In genomic region chr2:178691865-178692228, GRCm38 (mm10) we compare ENCODE assay signal across 15 mouse cellular contexts.
DNase-seq lines count a peak whose midpoint lies in the region; ATAC-seq and TF ChIP-seq lines count a peak whose summit lies in the region.
"Had no signal": no experiment of that assay in that cellular context is flagged by ENCODE, and none has a peak within 500 bp of the region (broad histone marks: within the 10 kb centered on the region; RNA-seq: fewer than 3 reads in every experiment).

No protein-coding gene starts in this region.

- peak; percentile 29; the same call in 1 of the 2 replicates for ATAC-seq in embryonic facial prominence, embryonic 12.5 days (ENCODE audit: insufficient number of reproducible peaks, insufficient read depth, low FRiP score, low TSS enrichment)
- peak; percentile 25 for ATAC-seq in lung, embryonic 14.5 days (ENCODE audit: insufficient read depth)
- peak; percentile 5; the same call in 1 of the 2 replicates for ATAC-seq in limb, embryonic 11.5 days (ENCODE audit: insufficient number of reproducible peaks, low FRiP score, low TSS enrichment, low read depth)
- ATAC-seq in megakaryocyte-erythroid progenitor cell, adult 5-6 weeks (replicated peaks; ENCODE audit: low FRiP score, low TSS enrichment, poor library complexity, severe bottlenecking), result 0 out of 2 replicates have a peak, but pooled peaks have one; percentile 10
- ATAC-seq: CD4-positive, CD25-positive, alpha-beta regulatory T cell, adult 4 months; inflammation-experienced regulatory T-cells, adult 6 months had no signal

- WGBS in embryonic facial prominence, embryonic 12.5 days, result 78% methylated on average over 4 of the region's 4 CpGs
- WGBS in embryonic facial prominence, embryonic 10.5 days, result 85% methylated on average over 4 of the region's 4 CpGs
- 81% methylated on average over 4 of the region's 4 CpGs for WGBS in lung, embryonic 14.5 days
- 78% methylated on average over 4 of the region's 4 CpGs for WGBS in limb, embryonic 11.5 days

- H3K27ac ChIP-seq in embryonic facial prominence, embryonic 12.5 days, result 0 out of 2 replicates have a peak overlapping the region, but pooled peaks have one; percentile 36
- H3K27ac ChIP-seq in embryonic facial prominence, embryonic 10.5 days (replicated peaks), result no peak overlapping the region
- peak overlapping the region; percentile 50; the same call in 1 of the 2 replicates for H3K27ac ChIP-seq in lung, embryonic 14.5 days (ENCODE audit: low read depth)
- H3K27ac ChIP-seq in limb, embryonic 11.5 days (replicated peaks; ENCODE audit: low read depth, low read length), result no peak overlapping the region
- H3K27ac ChIP-seq: hindbrain, embryonic 10.5 days; kidney, embryonic 15.5 days; neural tube, embryonic 12.5 days had no signal

- H3K4me2 ChIP-seq in embryonic facial prominence, embryonic 12.5 days (replicated peaks), result no peak overlapping the region
- no peak overlapping the region for H3K4me2 ChIP-seq in lung, embryonic 14.5 days
- no peak overlapping the region for H3K4me2 ChIP-seq in limb, embryonic 11.5 days (ENCODE audit: low read depth, severe bottlenecking)
- H3K4me2 ChIP-seq: kidney, embryonic 15.5 days; neural tube, embryonic 12.5 days had no signal

- H3K9ac ChIP-seq in embryonic facial prominence, embryonic 12.5 days, result no peak overlapping the region
- no peak overlapping the region for H3K9ac ChIP-seq in lung, embryonic 14.5 days
- no peak overlapping the region for H3K9ac ChIP-seq in limb, embryonic 11.5 days (ENCODE audit: low read length)
- H3K9ac ChIP-seq: kidney, embryonic 15.5 days; neural tube, embryonic 12.5 days had no signal

- H3K9me3 ChIP-seq in embryonic facial prominence, embryonic 12.5 days, result no peaks in the 10 kb centered on the region
- H3K9me3 ChIP-seq in embryonic facial prominence, embryonic 10.5 days, result no peaks in the 10 kb centered on the region
- H3K9me3 ChIP-seq in lung, embryonic 14.5 days (ENCODE audit: low read depth, low read length), result no peaks in the 10 kb centered on the region
- no peaks in the 10 kb centered on the region for H3K9me3 ChIP-seq in limb, embryonic 11.5 days (ENCODE audit: control insufficient read depth, low read length)
- H3K9me3 ChIP-seq: hindbrain, embryonic 10.5 days; kidney, embryonic 15.5 days; neural tube, embryonic 12.5 days had no signal

- H3K4me3 ChIP-seq in embryonic facial prominence, embryonic 12.5 days, result no peak overlapping the region
- no peak overlapping the region for H3K4me3 ChIP-seq in embryonic facial prominence, embryonic 10.5 days
- H3K4me3 ChIP-seq in lung, embryonic 14.5 days (ENCODE audit: low read depth, low read length), result no peak overlapping the region
- no peak overlapping the region for H3K4me3 ChIP-seq in limb, embryonic 11.5 days (ENCODE audit: low read depth, low read length)
- H3K4me3 ChIP-seq: hindbrain, embryonic 10.5 days; kidney, embryonic 15.5 days; neural tube, embryonic 12.5 days had no signal

- H3K27me3 ChIP-seq in embryonic facial prominence, embryonic 12.5 days, result no peaks in the 10 kb centered on the region
- no peaks in the 10 kb centered on the region for H3K27me3 ChIP-seq in embryonic facial prominence, embryonic 10.5 days (replicated peaks; ENCODE audit: low read depth, poor library complexity, severe bottlenecking)
- H3K27me3 ChIP-seq in lung, embryonic 14.5 days (ENCODE audit: insufficient read depth, low read length), result no peaks in the 10 kb centered on the region
- H3K27me3 ChIP-seq in limb, embryonic 11.5 days (ENCODE audit: control insufficient read depth, insufficient read depth, low read length), result no peaks in the 10 kb centered on the region
- H3K27me3 ChIP-seq: kidney, embryonic 15.5 days; neural tube, embryonic 12.5 days had no signal

- peaks cover 15% of the 10 kb centered on the region for H3K4me1 ChIP-seq in embryonic facial prominence, embryonic 12.5 days
- H3K4me1 ChIP-seq in embryonic facial prominence, embryonic 10.5 days, result peaks cover 37% of the 10 kb centered on the region
- H3K4me1 ChIP-seq in lung, embryonic 14.5 days (ENCODE audit: insufficient read depth), result no peaks in the 10 kb centered on the region
- 0 out of 2 replicates have a peak, but pooled peaks cover 6% of the 10 kb centered on the region for H3K4me1 ChIP-seq in limb, embryonic 11.5 days (ENCODE audit: control insufficient read depth, insufficient read depth, low read length)
- H3K4me1 ChIP-seq: neural tube, embryonic 12.5 days had no signal

- no peaks in the 10 kb centered on the region for H3K36me3 ChIP-seq in embryonic facial prominence, embryonic 12.5 days
- no peaks in the 10 kb centered on the region for H3K36me3 ChIP-seq in embryonic facial prominence, embryonic 10.5 days (replicated peaks)
- H3K36me3 ChIP-seq in lung, embryonic 14.5 days (ENCODE audit: insufficient read depth), result no peaks in the 10 kb centered on the region
- no peaks in the 10 kb centered on the region for H3K36me3 ChIP-seq in limb, embryonic 11.5 days (ENCODE audit: control insufficient read depth, insufficient read depth, low read length)
- H3K36me3 ChIP-seq: G1E; hindbrain, embryonic 10.5 days; kidney, embryonic 15.5 days; neural tube, embryonic 12.5 days had no signal

- no peak for TF ChIP-seq CTCF in lung, embryonic 14.5 days (IDR thresholded peaks at IDR 0.05; ENCODE audit: low read depth)

- no peak for DNase-seq in embryonic facial prominence, embryonic 10.5 days (ENCODE audit: low spot score)
- DNase-seq in lung, embryonic 14.5 days, result no peak
- DNase-seq in lung, postnatal 25 days (ENCODE audit: low spot score), result no peak
- no peak for DNase-seq in limb, embryonic 11.5 days (ENCODE audit: low spot score)
- no peak for DNase-seq in adipocyte (ENCODE audit: low spot score)
- no peak for DNase-seq in ovary, postnatal 10 days (ENCODE audit: low spot score)
- DNase-seq: cerebellum, postnatal 14 days had no signal

Comparison
In these comparisons a context has a peak if more than half of its experiments do, and no peak if none do; other contexts are left out.
1. H3K27ac ChIP-seq: peak in embryonic facial prominence, embryonic 12.5 days (single experiment) and lung, embryonic 14.5 days (single experiment); none in embryonic facial prominence, embryonic 10.5 days (single experiment) and limb, embryonic 11.5 days (single experiment).
2. Peak in every context shown above with its lines, with median percentiles within 50 percentile points of each other: ATAC-seq.